Mouse (Mus musculus): ENCODE results near the gene Setd6.

The Setd6 gene

GRCm38 (mm10) chr8:95711029-95711428 lies 4.7 kb upstream of the Setd6 start:
- DNase-seq (ENCODE audit: low read depth, low spot score), result no peak

- no peak for DNase-seq (ENCODE audit: low read depth, low spot score)
These were observed 3.3 kb upstream of the Setd6 start for GRCm38 (mm10) chr8:95712395-95712794.

DNA sequence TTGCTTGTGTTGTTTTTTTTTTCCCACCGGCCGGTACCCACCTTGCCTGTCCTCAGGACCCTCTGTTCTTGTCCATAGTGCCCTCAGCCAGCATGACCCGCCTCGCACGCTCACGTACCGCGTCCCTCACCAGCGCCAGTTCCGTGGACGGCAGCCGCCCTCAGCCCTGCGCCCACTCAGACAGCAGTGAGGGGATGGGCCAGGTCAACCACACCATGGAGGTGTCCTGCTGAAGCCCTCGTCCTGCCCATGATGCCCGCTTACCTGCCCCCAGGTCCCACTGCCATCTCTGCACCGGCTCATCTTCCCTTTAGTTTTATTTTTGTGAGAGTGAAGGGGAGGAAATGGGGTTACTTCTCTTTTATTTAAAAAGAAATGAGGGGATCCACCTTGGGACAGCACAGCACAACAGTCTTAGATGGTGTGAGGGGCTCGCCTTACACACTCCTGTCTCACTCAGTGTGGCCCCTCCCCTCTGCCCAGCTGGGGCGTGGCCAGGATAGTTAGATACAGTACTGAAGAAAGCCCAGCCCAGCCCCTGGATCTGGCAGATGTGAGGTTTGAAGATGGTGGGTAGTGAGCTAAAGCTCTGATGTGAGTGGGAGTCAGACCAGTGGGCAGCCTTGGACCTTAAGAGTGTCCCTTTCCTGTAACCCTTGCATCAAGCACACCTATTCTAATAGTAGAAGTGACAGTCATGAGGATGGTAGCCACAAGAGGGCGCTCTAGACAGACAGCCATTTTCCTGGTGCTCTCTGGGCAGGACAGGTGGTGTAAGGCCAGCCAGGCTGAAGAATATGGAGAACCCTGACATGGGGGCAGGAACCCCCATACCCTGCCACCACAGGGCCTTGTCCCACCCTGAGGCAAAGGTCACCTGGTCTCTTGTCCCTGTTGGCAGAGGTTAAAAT lies 2.3 kb upstream of the Setd6 start:
- DNase-seq (ENCODE audit: low read depth, low spot score), result peak; percentile 78

- no peak for DNase-seq (ENCODE audit: low read depth, low spot score)
These were observed 1.3 kb upstream of the Setd6 start for GRCm38 (mm10) chr8:95714367-95714766.

GRCm38 (mm10) chr8:95714837-95715413 lies 756 bp upstream of the Setd6 start:
- no peak for DNase-seq (ENCODE audit: low read depth, low spot score)

DNA sequence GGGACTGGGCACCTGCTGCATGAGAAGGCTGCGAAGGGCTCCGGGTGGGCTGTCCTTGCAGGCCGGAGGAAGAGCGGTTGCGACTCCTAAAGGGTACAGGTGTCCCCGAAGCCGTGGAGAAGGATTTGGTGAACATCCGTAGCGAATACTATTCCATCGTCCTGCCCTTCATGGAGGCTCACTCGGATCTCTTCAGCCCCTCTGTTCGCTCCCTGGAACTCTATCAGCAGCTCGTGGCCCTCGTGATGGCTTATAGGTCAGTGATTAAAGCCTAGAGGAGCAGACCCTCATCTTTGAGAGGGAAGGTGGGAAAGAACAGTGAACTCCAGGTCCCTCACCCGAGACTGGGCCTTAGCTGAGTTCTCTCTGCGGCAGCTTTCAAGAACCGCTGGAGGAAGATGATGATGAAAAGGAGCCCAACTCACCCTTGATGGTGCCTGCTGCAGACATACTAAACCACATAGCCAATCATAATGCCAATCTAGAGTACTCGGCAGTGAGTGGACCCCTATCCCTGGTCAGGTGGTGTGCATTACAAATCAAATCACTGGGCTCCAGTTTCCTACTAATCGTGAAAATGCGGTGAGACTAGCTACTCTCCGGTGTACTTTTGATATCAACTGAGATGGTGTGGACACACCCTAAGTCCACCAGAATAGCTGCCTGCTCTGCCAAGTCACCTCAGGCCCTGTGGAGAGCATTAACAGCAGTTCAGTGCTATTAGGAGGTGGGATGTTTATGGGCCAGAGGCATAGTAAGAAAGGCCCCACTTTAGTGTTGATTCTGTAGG lies 1.1 kb downstream of the Setd6 start:
- DNase-seq (ENCODE audit: low read depth, low spot score), result no peak

- no peak for DNase-seq (ENCODE audit: low read depth, low spot score)
These were observed 11.9 kb downstream of the Setd6 start for GRCm38 (mm10) chr8:95727625-95728024.

DNA sequence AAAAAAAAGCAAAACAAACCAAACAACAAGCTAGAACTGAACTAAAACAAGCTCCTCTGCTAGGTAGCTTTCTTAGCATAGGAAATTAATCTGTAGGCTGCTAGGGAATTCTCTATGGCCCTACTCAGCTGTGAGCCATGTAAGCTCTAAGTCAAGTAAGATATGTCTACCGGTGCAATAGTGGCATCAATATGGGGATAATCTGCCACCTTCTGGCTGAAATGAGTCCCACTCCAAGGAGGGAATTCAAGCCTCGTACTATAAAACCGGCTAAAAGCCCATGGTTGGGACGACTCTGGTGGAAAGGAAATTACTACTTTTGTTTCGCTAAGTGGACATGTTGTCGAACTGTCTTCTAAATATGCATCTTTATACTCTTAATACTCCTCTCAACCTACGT lies 22.9 kb downstream of the Setd6 start:
- DNase-seq (ENCODE audit: low read depth, low spot score), result no peak

GRCm38 (mm10) chr8:95741732-95742131 lies 26.1 kb downstream of the Setd6 start:
- no peak for DNase-seq (ENCODE audit: low read depth, low spot score)

DNA sequence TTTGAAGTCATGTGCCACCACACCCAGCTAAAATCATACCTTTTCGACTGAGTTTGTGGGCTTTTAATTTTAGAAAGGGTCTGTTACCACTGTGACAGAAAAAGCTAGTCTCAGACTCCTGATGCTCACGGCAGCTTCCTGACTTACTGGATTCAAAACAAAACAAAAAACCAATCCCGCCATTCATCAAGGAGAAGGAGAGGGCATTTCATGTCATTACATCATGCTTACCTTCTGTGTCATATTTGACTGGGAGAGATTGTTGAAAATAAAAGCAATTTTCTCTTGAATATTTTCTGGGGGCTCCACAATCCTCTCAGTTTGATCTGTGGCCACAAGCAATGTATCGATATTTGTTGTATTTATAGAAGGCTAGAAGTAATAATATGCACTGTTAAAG lies 32.3 kb downstream of the Setd6 start:
- DNase-seq (ENCODE audit: low read depth, low spot score), result no peak

GRCm38 (mm10) chr8:95751924-95752323 lies 36.2 kb downstream of the Setd6 start:
- no peak for DNase-seq (ENCODE audit: low read depth, low spot score)

DNA sequence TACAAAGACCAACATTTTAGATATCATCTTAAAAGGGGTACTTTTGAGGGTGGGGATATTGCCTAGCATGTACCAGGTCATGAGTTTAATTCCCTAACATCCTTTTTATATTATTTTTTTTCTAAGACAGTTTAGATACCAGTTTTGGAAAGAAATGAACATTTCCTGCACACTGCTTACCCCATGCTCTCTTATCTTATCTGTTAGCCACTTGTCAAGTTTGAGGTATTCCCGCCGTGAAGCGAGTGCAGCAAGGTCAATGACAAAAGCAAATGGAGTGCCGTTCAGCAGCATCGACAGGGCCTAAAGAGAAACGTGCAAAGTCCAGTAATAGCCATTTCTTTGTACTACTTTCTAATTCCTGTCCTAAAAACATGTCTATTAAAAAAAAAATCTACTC lies 44.6 kb downstream of the Setd6 start:
- DNase-seq (ENCODE audit: low read depth, low spot score), result no peak

GRCm38 (mm10) chr8:95764133-95764532 lies 48.5 kb downstream of the Setd6 start:
- DNase-seq (ENCODE audit: low read depth, low spot score), result no peak

Data from CD4-positive helper T cell, adult 2 months (primary cell).